Mouse (Mus musculus) C2C12 (cell line): ENCODE results near the gene Ptpn14.

ENCODE experiments used
- CEBPB ChIP-seq: IDR thresholded peaks from one replicate; pipeline ENCODE4 v1.6.1; 2011; ENCODE audit warnings: low read depth, mild to moderate bottlenecking, control low read depth, moderate library complexity
- CTCF ChIP-seq: IDR thresholded peaks from one replicate; pipeline ENCODE4 v1.5.1; 2011; ENCODE audit not compliant: control insufficient read depth, insufficient read depth, insufficient read length
- FOSL1 ChIP-seq: IDR thresholded peaks from one replicate; pipeline ENCODE4 v1.8.0; 2011; ENCODE audit warnings: mild to moderate bottlenecking, low read length; ENCODE audit not compliant: poor library complexity, insufficient read depth, severe bottlenecking
- MAX ChIP-seq: IDR thresholded peaks from one replicate; pipeline ENCODE4 v1.6.1; 2011; ENCODE audit warnings: mild to moderate bottlenecking, control low read depth
- MYOD1 ChIP-seq: IDR thresholded peaks from one replicate; pipeline ENCODE4 v1.6.1; 2011; ENCODE audit warnings: low read depth; ENCODE audit not compliant: control insufficient read depth, insufficient read length
- MYOG ChIP-seq: IDR thresholded peaks from one replicate; pipeline ENCODE4 v1.6.1; 2011; ENCODE audit not compliant: control insufficient read depth, insufficient read length; ENCODE audit errors: extremely low read depth
- USF1 ChIP-seq: IDR thresholded peaks from one replicate; pipeline ENCODE4 v1.6.1; 2011; ENCODE audit warnings: low read depth, mild to moderate bottlenecking, control low read depth, moderate library complexity

- no peak for TF ChIP-seq CTCF
- TF ChIP-seq USF1 = no peak
- TF ChIP-seq MAX = no peak
- no peak for TF ChIP-seq MYOD1
- TF ChIP-seq MYOG = no peak
- TF ChIP-seq CEBPB = no peak
- no peak for TF ChIP-seq FOSL1
Measured at GRCm38 (mm10) chr1:189746520-189746919, 18.5 kb downstream of the Ptpn14 start.
